In genomic region chr1:164335435-164335834, GRCm38 (mm10) we compare ENCODE assay signal across 27 mouse cellular contexts. TPM values are rescaled to one million over a fixed set of nuclear protein-coding genes. Genes with fewer than 3 reads are reported as not detected.
DNase-seq lines count a peak whose midpoint lies in the region; ATAC-seq and TF ChIP-seq lines count a peak whose summit lies in the region.
"Had no signal": no experiment of that assay in that cellular context is flagged by ENCODE, and none has a peak within 500 bp of the region (broad histone marks: within the 10 kb centered on the region; RNA-seq: fewer than 3 reads in every experiment).

No protein-coding gene starts in this region.

- no peak overlapping the region for H3K4me3 ChIP-seq in liver, adult 2 months (ENCODE audit: insufficient read depth, low read depth, low read length)
- H3K4me3 ChIP-seq in intestine, postnatal 0 days (ENCODE audit: low read depth, low read length) = no peak overlapping the region
- H3K4me3 ChIP-seq: embryonic facial prominence, embryonic 13.5 days; embryonic facial prominence, embryonic 15.5 days; erythroblast, embryonic 14.5 days; forebrain, embryonic 10.5 days; forebrain, embryonic 12.5 days had no signal

- H3K79me2 ChIP-seq in liver, adult 2 months (ENCODE audit: control insufficient read depth, insufficient read depth, low read length) = no peaks in the 10 kb centered on the region

- ATAC-seq in intestine, postnatal 0 days = peak; percentile 82
- ATAC-seq: activated CD4-positive, CD25-positive, alpha-beta regulatory T cell, adult 4 months; CD4-positive, CD25-positive, alpha-beta regulatory T cell, adult 4 months; forebrain, embryonic 14.5 days; forebrain, embryonic 16.5 days; Patski had no signal

- H3K4me2 ChIP-seq in intestine, postnatal 0 days (replicated peaks; ENCODE audit: low read depth) = no peak overlapping the region
- H3K4me2 ChIP-seq: embryonic facial prominence, embryonic 13.5 days; embryonic facial prominence, embryonic 15.5 days; forebrain, embryonic 12.5 days had no signal

- H3K27me3 ChIP-seq in liver, adult 2 months (ENCODE audit: control insufficient read depth, insufficient read depth, low read length) = no peaks in the 10 kb centered on the region
- no peaks in the 10 kb centered on the region for H3K27me3 ChIP-seq in intestine, postnatal 0 days (replicated peaks; ENCODE audit: control insufficient read depth, insufficient read depth, low read length)
- H3K27me3 ChIP-seq: CH12.LX; embryonic facial prominence, embryonic 13.5 days; embryonic facial prominence, embryonic 15.5 days; forebrain, embryonic 12.5 days; Patski had no signal

- H3K27ac ChIP-seq in liver, adult 2 months (replicated peaks; ENCODE audit: insufficient read depth, low read depth, low read length) = no peak overlapping the region
- H3K27ac ChIP-seq in intestine, postnatal 0 days (ENCODE audit: low read depth, low read length) = no peak overlapping the region
- H3K27ac ChIP-seq: embryonic facial prominence, embryonic 13.5 days; embryonic facial prominence, embryonic 15.5 days; forebrain, embryonic 10.5 days; forebrain, embryonic 12.5 days had no signal

- WGBS in liver, adult 2 months = 55% methylated on average over 3 of the region's 3 CpGs
- 37% methylated on average over 3 of the region's 3 CpGs for WGBS in intestine, postnatal 0 days

- peak; percentile 59 for DNase-seq in liver, adult 2 months (ENCODE audit: extremely low read depth, low read depth, low spot score)
- DNase-seq in liver = no peak
- no peak for DNase-seq in lung, postnatal 4 days
- no peak for DNase-seq in right cerebral cortex, postnatal 14 days
- DNase-seq: adrenal gland, adult 8-10 months; adrenal gland, postnatal 14 days; adrenal gland, postnatal 36 days; B cell, adult 2 months; cerebellum, adult 11-12 months; cerebellum, adult 2 months; cerebellum, adult 9-11 months; cerebellum, postnatal 14 days; cerebellum, postnatal 36 days; embryo, embryonic 11 days had no signal

- no peaks in the 10 kb centered on the region for H3K9me3 ChIP-seq in intestine, postnatal 0 days (ENCODE audit: control insufficient read depth)
- H3K9me3 ChIP-seq: embryonic facial prominence, embryonic 13.5 days; embryonic facial prominence, embryonic 15.5 days; forebrain, embryonic 10.5 days; forebrain, embryonic 12.5 days; G1E had no signal

- no peak for TF ChIP-seq CTCF in liver, adult 2 months (IDR thresholded peaks at IDR 0.05; ENCODE audit: low read depth, low read length)
- TF ChIP-seq CTCF in intestine, postnatal 0 days (IDR thresholded peaks at IDR 0.05; ENCODE audit: low read depth) = no peak

- no peaks in the 10 kb centered on the region; the same call in 1 of the 2 replicates for H3K36me3 ChIP-seq in liver, adult 2 months (ENCODE audit: control insufficient read depth, insufficient read depth, low read length)
- peaks cover 5% of the 10 kb centered on the region; the same call in 1 of the 2 replicates for H3K36me3 ChIP-seq in intestine, postnatal 0 days (ENCODE audit: control insufficient read depth, insufficient read depth)

- H3K9ac ChIP-seq in liver, adult 2 months (ENCODE audit: low read depth, low read length) = no peak overlapping the region
- H3K9ac ChIP-seq in intestine, postnatal 0 days (ENCODE audit: low read depth, low read length) = no peak overlapping the region
- H3K9ac ChIP-seq: embryonic facial prominence, embryonic 13.5 days; embryonic facial prominence, embryonic 15.5 days; forebrain, embryonic 12.5 days had no signal

- TF ChIP-seq POLR2A in liver, adult 2 months (IDR thresholded peaks at IDR 0.05; ENCODE audit: extremely low read depth, insufficient read depth, low read length) = no peak

- peaks cover 3% of the 10 kb centered on the region; the same call in 1 of the 2 replicates for H3K4me1 ChIP-seq in liver, adult 2 months (ENCODE audit: control insufficient read depth, insufficient read depth, low read length)
- no peaks in the 10 kb centered on the region for H3K4me1 ChIP-seq in intestine, postnatal 0 days (replicated peaks; ENCODE audit: control insufficient read depth, insufficient read depth, low read length)
- H3K4me1 ChIP-seq: embryonic facial prominence, embryonic 13.5 days; embryonic facial prominence, embryonic 15.5 days; forebrain, embryonic 10.5 days; forebrain, embryonic 12.5 days had no signal

RNA-seq across cellular contexts. Expression of gene Blzf1, which starts 28.1 kb away (rescaled TPM):
- 6.8 and 7.6 TPM in 2 replicates for total RNA-seq in liver, adult 2 months (2014; rRNA removed)
- 1.9 and 2.0 TPM in 2 replicates for polyA plus RNA-seq in liver, adult 2 months (2012; rRNA removed)
- polyA plus RNA-seq in intestine, postnatal 0 days (2015; fragmentation: Nextera tagmentation; extraction: Ambion mirVana) = 16.7 and 17.2 TPM in 2 replicates

RNA-seq across cellular contexts. Expression of gene Nme7, which starts 31.5 kb away (rescaled TPM):
- 12.8 and 17.1 TPM in 2 replicates for total RNA-seq in liver, adult 2 months (2014; rRNA removed)
- 2.4 and 3.4 TPM in 2 replicates for polyA plus RNA-seq in liver, adult 2 months (2012; rRNA removed)
- polyA plus RNA-seq in intestine, postnatal 0 days (2015; fragmentation: Nextera tagmentation; extraction: Ambion mirVana) = 17.7 and 18.0 TPM in 2 replicates
